Mouse (Mus musculus) right cerebral cortex, postnatal 25 days (tissue): ENCODE results near the gene Zscan12.

ENCODE experiments used
- DNase-seq: peaks from one replicate; pipeline ENCODE4 v3.0.0; 2022

The Zscan12 gene

GRCm38 (mm10) chr13:21402848-21403247 is 40.2 kb downstream of the Zscan12 start:
- DNase-seq: no peak

GRCm38 (mm10) chr13:21407341-21407740 is 44.7 kb downstream of the Zscan12 start:
- no peak for DNase-seq

- peak; percentile 89 for DNase-seq
Observed at GRCm38 (mm10) chr13:21407969-21408804, 45.6 kb downstream of the Zscan12 start.

GRCm38 (mm10) chr13:21408805-21409459 is 46.3 kb downstream of the Zscan12 start:
- DNase-seq: no peak

GRCm38 (mm10) chr13:21414231-21415212 is 51.9 kb downstream of the Zscan12 start:
- DNase-seq: no peak

GRCm38 (mm10) chr13:21415266-21415665 is 52.6 kb downstream of the Zscan12 start:
- no peak for DNase-seq

GRCm38 (mm10) chr13:21415750-21416149 is 53.1 kb downstream of the Zscan12 start:
- no peak for DNase-seq

- DNase-seq: peak; percentile 12
Observed at GRCm38 (mm10) chr13:21417298-21418010, 54.8 kb downstream of the Zscan12 start.

- no peak for DNase-seq
Observed at GRCm38 (mm10) chr13:21418865-21419264, 56.2 kb downstream of the Zscan12 start.
